Mouse (Mus musculus) stomach, embryonic 16.5 days (tissue): ENCODE measurements around the gene Irx1. TPM values are rescaled to one million over a fixed set of nuclear protein-coding genes. Genes with fewer than 3 reads are reported as not detected.

ENCODE experiments used
- ATAC-seq: fragments of 200-750 bp; cut with Nextera tagmentation; 2 replicates; pipeline ENCODE4 v1.8.0; 2017; ENCODE audit warnings: moderate number of reproducible peaks, moderate TSS enrichment; ENCODE audit not compliant: insufficient read depth, low FRiP score
- H3K27ac ChIP-seq: fragments of 300-500 bp; sonication (generic); 2 replicates; pipeline ENCODE4 v1.5.1; 2014; ENCODE audit warnings: low read length
- H3K27me3 ChIP-seq: fragments of 300-500 bp; sonication (generic); 2 replicates; pipeline ENCODE4 v1.6.1; 2014; ENCODE audit warnings: low read length, control low read depth, mixed read lengths; ENCODE audit not compliant: control insufficient read depth, insufficient read depth
- H3K36me3 ChIP-seq: fragments of 300-500 bp; sonication (generic); 2 replicates; pipeline ENCODE4 v1.6.1; 2014; ENCODE audit warnings: low read length; ENCODE audit not compliant: control insufficient read depth, insufficient read depth
- H3K4me1 ChIP-seq: fragments of 300-500 bp; sonication (generic); 2 replicates; pipeline ENCODE4 v1.6.1; 2014; ENCODE audit warnings: low read length, control low read depth, mixed read lengths; ENCODE audit not compliant: control insufficient read depth, insufficient read depth
- H3K4me2 ChIP-seq: fragments of 300-500 bp; sonication (generic); 2 replicates; pipeline ENCODE4 v1.6.1; 2014; ENCODE audit warnings: low read depth, low read length, mixed read lengths
- H3K4me3 ChIP-seq: fragments of 300-500 bp; sonication (generic); replicated peaks from 2 replicates; pipeline ENCODE4 v1.5.1; 2014; ENCODE audit warnings: mild to moderate bottlenecking, low read length
- H3K9ac ChIP-seq: fragments of 300-500 bp; sonication (generic); 2 replicates; pipeline ENCODE4 v1.6.1; 2014; ENCODE audit warnings: low read length
- H3K9me3 ChIP-seq: fragments of 300-500 bp; sonication (generic); replicated peaks from 2 replicates; pipeline ENCODE4 v1.6.1; 2016; ENCODE audit warnings: low read length, control low read depth; ENCODE audit not compliant: control insufficient read depth
- WGBS: fragments of 180-500 bp; shearing (Covaris S2); extraction: QIAGEN DNeasy Blood & Tissue Kit; methylation state at CpG from one replicate; pipeline ENCODE4 v1.1.7; 2014; 5-methylcytosine and 5-hydroxymethylcytosine counted together
- polyA plus RNA-seq: library from polyadenylated mRNA; unstranded; fragments of >200 nt; fragmentation: Nextera tagmentation; extraction: Ambion mirVana; gene quantifications from 2 replicates; pipeline ENCODE4 v1.2.1, GENCODE M21; 2015

Gene Irx1
- polyA plus RNA-seq: 0.06 and 0.09 TPM in 2 replicates

DNA sequence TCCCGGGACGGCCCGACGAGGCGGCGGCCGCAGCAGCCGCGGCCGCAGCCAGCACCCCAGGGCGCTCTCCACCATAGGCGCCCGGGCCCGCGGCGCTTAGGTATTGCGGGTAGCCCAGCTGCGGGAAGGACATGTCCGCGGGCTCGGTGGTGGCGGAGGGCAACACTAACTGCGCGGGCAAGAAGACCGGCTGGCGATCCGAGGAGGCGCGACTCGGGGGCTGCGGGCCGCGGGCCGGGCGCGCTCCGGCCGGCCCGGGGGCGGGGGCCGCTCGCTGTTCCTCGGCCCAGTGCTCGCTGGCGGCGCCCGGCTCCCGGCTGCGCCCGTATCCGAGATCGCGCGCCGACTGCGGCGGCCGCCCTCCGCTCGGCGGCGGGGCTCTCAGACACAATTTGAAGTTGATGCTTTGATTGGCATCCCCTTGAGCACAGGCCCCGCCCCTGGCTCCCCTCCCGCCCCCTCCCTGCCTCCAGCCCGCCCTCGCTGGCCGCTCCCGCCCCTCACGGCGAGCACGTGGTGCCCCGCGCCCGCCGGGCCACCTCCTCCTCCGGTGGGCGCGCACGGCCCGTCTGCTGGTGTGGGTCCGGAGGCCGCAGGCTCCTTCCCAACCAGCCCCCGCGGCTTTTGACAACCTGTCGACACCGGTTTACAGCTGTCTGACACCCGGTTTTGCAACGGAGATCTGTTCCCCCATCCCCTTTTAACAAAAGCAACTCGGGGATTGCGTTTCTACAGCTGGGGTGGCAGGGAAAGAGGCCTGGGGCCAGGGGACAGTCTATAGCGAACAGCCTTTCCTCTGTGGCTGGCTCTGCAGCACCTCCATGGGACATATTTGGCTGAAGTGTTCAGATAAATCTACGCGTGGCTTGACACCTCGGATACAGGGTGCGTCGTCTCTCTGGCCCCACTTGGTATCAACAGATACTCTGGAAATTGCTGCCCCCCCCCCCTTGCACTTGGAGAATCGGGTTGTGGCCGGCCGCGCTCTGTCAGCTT, at the start of gene Irx1:
Gene Irx1 (minus strand): TSS at position 368 of the 996 bp plus-strand sequence.
- WGBS: under 1% methylated on average over 86 of the region's 100 CpGs

DNA sequence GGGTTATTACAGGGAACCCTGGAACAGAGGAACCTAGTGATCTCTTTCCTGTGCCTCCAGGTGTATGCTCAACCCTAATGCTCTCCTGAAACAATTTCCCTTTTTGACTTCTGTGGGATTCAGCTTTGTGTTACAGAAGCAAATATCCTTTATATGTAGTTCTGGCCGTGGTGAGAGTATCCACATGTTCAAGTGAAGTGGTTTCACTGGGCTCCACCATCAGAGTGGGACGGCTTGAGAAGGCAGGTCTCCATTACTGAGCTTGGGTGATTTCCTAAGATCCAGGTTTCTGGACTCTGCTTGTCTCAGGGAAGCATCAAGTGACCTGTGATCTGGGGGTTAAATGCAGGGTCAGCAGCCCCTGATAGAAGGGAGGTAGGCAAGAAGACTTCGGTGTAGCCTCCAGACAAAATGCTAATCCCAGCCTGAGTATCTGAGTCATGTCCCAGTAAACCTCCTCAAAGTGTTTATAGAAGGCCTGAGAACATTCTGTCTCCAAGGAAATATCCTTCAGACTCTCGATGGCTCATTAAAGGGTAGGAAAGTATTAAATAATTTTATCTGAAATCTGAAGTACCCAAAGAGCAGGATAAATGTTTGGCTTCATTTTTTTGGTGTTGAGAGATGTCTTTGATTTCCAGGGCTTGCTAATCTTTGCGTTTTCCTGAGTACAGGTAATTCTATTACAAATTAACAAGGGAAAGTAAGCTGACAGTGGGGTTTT, 16.6 kb upstream of the Irx1 start:
- Histone ChIP-seq H3K4me2 (no peak overlapping the region), H3K27me3 (no peaks in the 10 kb centered on the region), H3K4me1 (no peaks in the 10 kb centered on the region), H3K9me3 (no peaks in the 10 kb centered on the region), H3K9ac (no peak overlapping the region), H3K27ac (no peak overlapping the region), H3K4me3 (no peak overlapping the region), H3K36me3 (no peaks in the 10 kb centered on the region)
- no peak for ATAC-seq
- WGBS: 57% methylated on average over 5 of the region's 5 CpGs

More for the DNA sequence above, at the start of gene Irx1:
- Histone ChIP-seq H3K4me1 (peaks cover 18% of the 10 kb centered on the region), H3K9me3 (no peaks in the 10 kb centered on the region), H3K4me3 (peak within 1 kb of the TSS; percentile 48), H3K27me3 (peaks cover 79% of the 10 kb centered on the region), H3K9ac (peak within 1 kb of the TSS; percentile 67), H3K4me2 (peak within 1 kb of the TSS; percentile 68), H3K27ac (no peak within 1 kb of the TSS), H3K36me3 (no peaks in the 10 kb centered on the region)
- ATAC-seq: peak; percentile 39

DNA sequence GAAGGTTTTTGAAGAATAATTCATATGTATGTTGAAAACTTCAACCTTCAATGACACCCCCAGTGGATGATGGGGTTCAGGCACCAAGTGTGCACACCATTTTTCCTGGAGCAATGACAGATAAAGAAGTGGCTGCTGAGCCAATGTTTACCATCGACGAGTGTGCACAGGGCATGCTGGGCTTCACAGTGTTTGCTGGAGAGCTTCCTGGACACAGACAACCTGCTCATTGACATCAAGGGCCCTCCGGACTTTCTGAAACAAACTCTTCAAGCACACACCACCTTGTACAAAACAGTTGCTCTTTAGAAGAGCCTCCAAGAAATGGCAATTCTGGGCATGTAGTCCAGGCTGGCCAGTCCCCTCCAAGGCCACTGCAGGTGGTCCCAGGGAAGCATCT, 12.2 kb upstream of the Irx1 start:
- Histone ChIP-seq H3K9me3 (no peaks in the 10 kb centered on the region), H3K27me3 (peaks cover 14% of the 10 kb centered on the region; the same call in 1 of the 2 replicates), H3K4me2 (no peak overlapping the region), H3K4me1 (no peaks in the 10 kb centered on the region), H3K4me3 (no peak overlapping the region), H3K27ac (no peak overlapping the region), H3K9ac (no peak overlapping the region), H3K36me3 (no peaks in the 10 kb centered on the region)
- ATAC-seq: no peak
- 66% methylated on average over 3 of the region's 3 CpGs for WGBS

DNA sequence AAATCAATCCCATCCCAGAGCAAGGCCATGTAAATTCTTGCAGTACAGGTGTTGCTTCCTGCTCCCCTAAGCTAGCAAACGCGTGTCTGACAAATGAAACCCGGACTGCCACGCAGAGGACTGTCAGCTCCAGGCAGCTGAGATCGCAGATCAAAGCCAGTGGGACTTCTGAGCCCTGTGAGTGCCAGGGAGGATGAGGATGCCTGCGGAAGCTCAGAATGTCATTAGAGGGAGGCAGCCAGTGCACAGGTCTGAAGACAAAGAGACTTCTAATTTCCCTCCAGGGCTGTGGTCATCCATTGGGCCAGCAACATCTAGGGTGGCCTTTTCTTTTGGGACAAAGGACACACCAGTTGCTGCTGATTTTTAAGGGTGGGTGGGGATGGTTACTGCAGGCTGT, 4.8 kb upstream of the Irx1 start:
- Histone ChIP-seq H3K27ac (no peak overlapping the region), H3K4me3 (no peak overlapping the region), H3K4me2 (no peak overlapping the region), H3K4me1 (peaks cover 8% of the 10 kb centered on the region), H3K9ac (no peak overlapping the region), H3K36me3 (no peaks in the 10 kb centered on the region), H3K27me3 (peaks cover 78% of the 10 kb centered on the region), H3K9me3 (no peaks in the 10 kb centered on the region)
- WGBS: 1% methylated on average over 6 of the region's 6 CpGs
- no peak for ATAC-seq

DNA sequence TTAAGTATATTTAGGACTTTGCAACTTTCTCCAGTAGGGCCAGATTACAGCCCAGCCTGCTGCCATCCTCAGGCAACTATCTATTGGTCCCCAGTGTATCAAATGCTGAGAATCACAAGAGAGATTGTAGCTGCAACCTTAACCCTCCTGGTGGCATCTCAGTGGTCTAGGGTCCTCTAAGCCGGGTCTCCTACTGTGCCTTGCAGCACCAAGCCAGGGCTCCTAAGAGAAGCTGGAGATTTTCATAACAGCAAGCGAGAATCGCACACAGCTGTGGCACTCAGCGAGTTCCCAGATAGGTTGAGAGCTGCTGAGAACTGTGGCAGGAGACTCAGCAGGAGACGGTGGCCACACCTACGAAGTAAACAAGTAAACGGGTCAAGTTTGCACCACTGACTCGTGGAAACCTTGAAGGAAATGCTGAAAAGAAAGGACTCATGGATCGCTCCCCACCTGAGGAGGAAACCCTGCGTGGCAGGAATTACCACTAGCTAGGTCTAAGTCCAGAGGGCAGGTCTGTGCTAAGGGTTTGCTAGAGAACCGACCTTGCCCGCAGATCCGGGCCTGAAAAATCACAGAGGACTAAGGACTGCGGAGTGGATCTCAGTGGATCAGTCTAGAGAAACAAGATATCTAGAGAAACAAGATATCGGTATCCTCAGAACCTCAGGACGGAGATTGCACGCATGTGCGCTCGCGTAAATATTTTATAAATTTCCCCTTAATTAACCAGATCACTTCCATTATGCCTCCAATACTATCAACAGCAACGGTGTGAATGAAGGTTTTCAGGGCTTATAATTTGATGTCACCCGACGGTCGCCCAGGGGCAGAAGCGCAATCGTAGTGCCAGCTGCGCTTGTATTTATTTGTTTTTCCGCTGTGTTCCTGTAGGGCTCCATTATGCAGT, 4.1 kb upstream of the Irx1 start:
- Histone ChIP-seq H3K4me3 (no peak overlapping the region), H3K4me2 (no peak overlapping the region), H3K27me3 (peaks cover 83% of the 10 kb centered on the region), H3K9me3 (no peaks in the 10 kb centered on the region), H3K27ac (no peak overlapping the region), H3K36me3 (no peaks in the 10 kb centered on the region), H3K4me1 (peaks cover 13% of the 10 kb centered on the region), H3K9ac (no peak overlapping the region)
- WGBS: 3% methylated on average over 28 of the region's 28 CpGs
- ATAC-seq: no peak

DNA sequence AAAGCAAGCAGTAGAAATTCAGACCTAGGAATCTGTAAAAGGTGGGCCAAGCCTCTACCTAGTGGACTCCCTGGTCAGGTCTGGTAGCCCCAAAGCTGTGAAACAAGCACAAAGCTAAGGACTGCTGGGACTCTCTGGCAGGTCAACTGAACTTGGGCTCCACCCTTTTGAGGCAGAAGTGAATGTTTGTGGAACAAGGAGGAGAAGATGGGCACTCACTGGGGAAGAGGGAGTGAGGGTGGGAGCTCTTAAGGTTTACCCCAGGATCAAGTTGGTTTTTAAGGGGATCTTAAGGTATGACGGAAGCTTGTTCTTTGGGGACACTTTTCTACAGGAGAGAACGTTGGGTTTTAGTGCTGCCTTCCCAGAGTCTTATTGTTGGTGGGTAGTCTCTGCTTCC, 3.1 kb upstream of the Irx1 start:
- ATAC-seq: no peak
- H3K4me1 ChIP-seq: peaks cover 13% of the 10 kb centered on the region
- peaks cover 74% of the 10 kb centered on the region for H3K27me3 ChIP-seq
- no peak overlapping the region for H3K27ac ChIP-seq
- no peaks in the 10 kb centered on the region for H3K9me3 ChIP-seq
- WGBS: 32% methylated on average over 2 of the region's 2 CpGs
- H3K36me3 ChIP-seq: no peaks in the 10 kb centered on the region
- H3K9ac ChIP-seq: no peak overlapping the region
- H3K4me2 ChIP-seq: no peak overlapping the region
- no peak overlapping the region for H3K4me3 ChIP-seq

DNA sequence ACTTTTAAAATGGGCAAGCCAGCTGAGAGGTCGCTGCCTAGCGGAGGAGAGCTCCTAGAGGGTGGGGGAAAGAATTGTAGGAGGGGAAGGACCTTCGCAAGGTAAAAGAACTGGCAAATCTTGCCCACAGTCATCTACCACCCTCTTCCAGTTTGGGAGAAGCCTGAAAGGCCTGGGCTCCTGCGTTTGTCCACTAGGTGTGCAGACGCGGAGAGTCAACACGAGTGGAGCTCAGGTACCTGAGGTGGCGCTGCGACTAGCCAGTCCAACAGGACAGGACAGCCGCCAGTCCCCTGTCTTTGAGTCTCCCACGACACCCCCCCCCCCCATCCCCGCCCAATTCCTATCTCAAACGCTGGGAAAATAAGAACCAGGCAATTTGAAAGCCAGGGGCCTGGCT, 843 bp upstream of the Irx1 start:
- H3K4me3 ChIP-seq: no peak overlapping the region
- H3K9me3 ChIP-seq: no peaks in the 10 kb centered on the region
- 2% methylated on average over 13 of the region's 13 CpGs for WGBS
- no peak overlapping the region for H3K4me2 ChIP-seq
- H3K9ac ChIP-seq: no peak overlapping the region
- no peak overlapping the region for H3K27ac ChIP-seq
- H3K36me3 ChIP-seq: no peaks in the 10 kb centered on the region
- no peak for ATAC-seq
- H3K27me3 ChIP-seq: peaks cover 78% of the 10 kb centered on the region
- H3K4me1 ChIP-seq: peaks cover 18% of the 10 kb centered on the region

DNA sequence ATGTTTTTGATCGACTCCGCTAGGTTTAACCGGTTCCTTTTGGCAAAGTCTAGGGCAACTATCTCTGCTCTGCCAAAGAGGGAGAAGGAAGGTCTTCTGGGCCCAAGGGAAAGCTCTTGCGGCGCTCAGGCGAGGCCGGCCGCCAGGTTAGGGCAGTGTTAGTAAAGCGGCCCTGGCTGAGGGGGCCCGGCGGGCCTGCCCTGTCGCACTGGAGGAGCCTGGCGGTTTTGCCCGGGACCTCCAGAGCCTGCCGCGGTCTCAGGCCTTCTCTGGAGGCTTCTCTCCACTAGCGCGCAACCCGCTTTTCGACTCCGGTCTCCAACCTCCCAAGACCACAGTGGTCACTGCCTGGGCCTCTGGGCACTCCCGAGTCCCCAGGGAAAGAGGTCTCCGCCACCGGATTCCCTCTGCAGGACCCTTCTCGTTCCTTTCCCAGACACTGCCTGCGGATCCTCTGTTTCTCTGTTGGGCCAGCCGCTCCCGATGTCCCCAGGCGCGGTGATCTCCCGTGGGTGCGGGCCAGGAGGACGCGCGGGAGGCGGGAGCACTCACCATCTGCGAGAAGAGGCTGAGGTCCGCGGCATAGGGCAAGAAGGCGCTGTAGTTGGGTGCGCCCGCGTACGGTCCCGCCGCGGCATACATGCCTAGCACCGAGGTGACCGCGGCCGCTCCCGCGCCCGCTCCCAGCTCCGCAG, 715 bp downstream of the Irx1 start:
- H3K27ac ChIP-seq: no peak overlapping the region
- ATAC-seq: no peak
- WGBS: 1% methylated on average over 55 of the region's 55 CpGs
- H3K4me1 ChIP-seq: peaks cover 18% of the 10 kb centered on the region
- peaks cover 79% of the 10 kb centered on the region for H3K27me3 ChIP-seq
- H3K36me3 ChIP-seq: no peaks in the 10 kb centered on the region
- H3K9ac ChIP-seq: peak overlapping the region; percentile 67
- no peaks in the 10 kb centered on the region for H3K9me3 ChIP-seq
- H3K4me2 ChIP-seq: peak overlapping the region; percentile 68
- H3K4me3 ChIP-seq: peak overlapping the region; percentile 48
